Mouse (Mus musculus): ENCODE results near the gene Myo1e. TPM values are rescaled to one million over a fixed set of nuclear protein-coding genes. Genes with fewer than 3 reads are reported as not detected.

Gene Myo1e
- total and polyA plus RNA-seq, 3 experiments, result 0.14 to 0.49 TPM; not detected in 1

GRCm38 (mm10) chr9:70382091-70382490 is 174.9 kb downstream of the Myo1e start:
- no peak for TF ChIP-seq POLR2AphosphoS5 (IDR thresholded peaks at IDR 0.05; ENCODE audit: insufficient replicate concordance, low read depth, low read length)
- no peak for TF ChIP-seq GATA1 (IDR thresholded peaks at IDR 0.05; ENCODE audit: borderline replicate concordance, low read length)
- no peak for TF ChIP-seq GATA2 (IDR thresholded peaks at IDR 0.05; ENCODE audit: borderline replicate concordance, low read depth, low read length)
- TF ChIP-seq TAL1 (conservative IDR thresholded peaks at IDR 0.05; ENCODE audit: low read depth, low read length), result no peak
- TF ChIP-seq CTCF (IDR thresholded peaks at IDR 0.05; ENCODE audit: low read depth, low read length), result no peak
- H3K9me3 ChIP-seq (replicated peaks), result no peaks in the 10 kb centered on the region
- ATAC-seq (ENCODE audit: extremely low read depth, insufficient number of reproducible peaks, low FRiP score, poor library complexity, severe bottlenecking) (no peak), DNase-seq (ENCODE audit: low spot score) (no peak)
- H3K4me1 ChIP-seq (ENCODE audit: insufficient read depth, low read depth, low read length), result peaks cover 12% of the 10 kb centered on the region
- peaks cover 18% of the 10 kb centered on the region for H3K27me3 ChIP-seq (ENCODE audit: insufficient read depth, low read length)
- no peak overlapping the region for H3K4me3 ChIP-seq (ENCODE audit: low read depth, low read length)
- H3K36me3 ChIP-seq (replicated peaks), result no peaks in the 10 kb centered on the region

- Histone ChIP-seq H3K9me3 (replicated peaks) (no peaks in the 10 kb centered on the region), H3K4me1 (ENCODE audit: insufficient read depth, low read depth, low read length) (peaks cover 12% of the 10 kb centered on the region), H3K27me3 (ENCODE audit: insufficient read depth, low read length) (peaks cover 13% of the 10 kb centered on the region; the same call in 1 of the 2 replicates), H3K36me3 (replicated peaks) (no peaks in the 10 kb centered on the region), H3K4me3 (ENCODE audit: low read depth, low read length) (no peak overlapping the region)
- TF ChIP-seq GATA2 (IDR thresholded peaks at IDR 0.05; ENCODE audit: borderline replicate concordance, low read depth, low read length), result no peak
- no peak for TF ChIP-seq CTCF (IDR thresholded peaks at IDR 0.05; ENCODE audit: low read depth, low read length)
- no peak for TF ChIP-seq POLR2AphosphoS5 (IDR thresholded peaks at IDR 0.05; ENCODE audit: insufficient replicate concordance, low read depth, low read length)
- TF ChIP-seq TAL1 (conservative IDR thresholded peaks at IDR 0.05; ENCODE audit: low read depth, low read length), result no peak
- no peak for TF ChIP-seq GATA1 (IDR thresholded peaks at IDR 0.05; ENCODE audit: borderline replicate concordance, low read length)
- DNase-seq (ENCODE audit: low spot score), result no peak
- ATAC-seq (ENCODE audit: extremely low read depth, insufficient number of reproducible peaks, low FRiP score, poor library complexity, severe bottlenecking), result no peak
Observed at GRCm38 (mm10) chr9:70383750-70384149, 176.6 kb downstream of the Myo1e start.

DNA sequence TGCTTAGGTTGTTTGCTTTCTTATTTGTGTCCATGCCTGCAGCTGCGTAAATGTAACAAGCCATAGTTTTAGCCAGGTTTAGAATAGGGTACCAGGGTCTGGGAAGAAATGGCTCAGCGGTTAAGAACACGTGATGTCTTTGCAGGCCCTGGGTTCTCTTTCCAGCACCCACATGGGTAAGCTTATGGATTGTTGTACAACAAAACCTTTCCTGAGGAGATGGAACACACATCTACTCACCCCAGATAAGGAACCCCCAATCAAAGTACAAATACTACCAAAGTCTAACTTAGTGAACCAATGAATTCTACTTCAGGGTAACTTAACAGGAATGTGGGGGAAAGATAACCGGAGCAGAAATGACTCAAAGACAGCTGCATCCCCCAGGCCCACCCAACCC is 177.3 kb downstream of the Myo1e start:
- no peaks in the 10 kb centered on the region for H3K9me3 ChIP-seq (replicated peaks)
- H3K4me1 ChIP-seq (ENCODE audit: insufficient read depth, low read depth, low read length), result peaks cover 12% of the 10 kb centered on the region
- DNase-seq (ENCODE audit: low spot score) (no peak), ATAC-seq (ENCODE audit: extremely low read depth, insufficient number of reproducible peaks, low FRiP score, poor library complexity, severe bottlenecking) (no peak)
- H3K36me3 ChIP-seq (replicated peaks), result no peaks in the 10 kb centered on the region
- TF ChIP-seq TAL1 (conservative IDR thresholded peaks at IDR 0.05; ENCODE audit: low read depth, low read length) (no peak), CTCF (IDR thresholded peaks at IDR 0.05; ENCODE audit: low read depth, low read length) (no peak), GATA2 (IDR thresholded peaks at IDR 0.05; ENCODE audit: borderline replicate concordance, low read depth, low read length) (no peak), GATA1 (IDR thresholded peaks at IDR 0.05; ENCODE audit: borderline replicate concordance, low read length) (no peak), POLR2AphosphoS5 (IDR thresholded peaks at IDR 0.05; ENCODE audit: insufficient replicate concordance, low read depth, low read length) (no peak)
- no peak overlapping the region for H3K4me3 ChIP-seq (ENCODE audit: low read depth, low read length)
- peaks cover 14% of the 10 kb centered on the region for H3K27me3 ChIP-seq (ENCODE audit: insufficient read depth, low read length)

DNA sequence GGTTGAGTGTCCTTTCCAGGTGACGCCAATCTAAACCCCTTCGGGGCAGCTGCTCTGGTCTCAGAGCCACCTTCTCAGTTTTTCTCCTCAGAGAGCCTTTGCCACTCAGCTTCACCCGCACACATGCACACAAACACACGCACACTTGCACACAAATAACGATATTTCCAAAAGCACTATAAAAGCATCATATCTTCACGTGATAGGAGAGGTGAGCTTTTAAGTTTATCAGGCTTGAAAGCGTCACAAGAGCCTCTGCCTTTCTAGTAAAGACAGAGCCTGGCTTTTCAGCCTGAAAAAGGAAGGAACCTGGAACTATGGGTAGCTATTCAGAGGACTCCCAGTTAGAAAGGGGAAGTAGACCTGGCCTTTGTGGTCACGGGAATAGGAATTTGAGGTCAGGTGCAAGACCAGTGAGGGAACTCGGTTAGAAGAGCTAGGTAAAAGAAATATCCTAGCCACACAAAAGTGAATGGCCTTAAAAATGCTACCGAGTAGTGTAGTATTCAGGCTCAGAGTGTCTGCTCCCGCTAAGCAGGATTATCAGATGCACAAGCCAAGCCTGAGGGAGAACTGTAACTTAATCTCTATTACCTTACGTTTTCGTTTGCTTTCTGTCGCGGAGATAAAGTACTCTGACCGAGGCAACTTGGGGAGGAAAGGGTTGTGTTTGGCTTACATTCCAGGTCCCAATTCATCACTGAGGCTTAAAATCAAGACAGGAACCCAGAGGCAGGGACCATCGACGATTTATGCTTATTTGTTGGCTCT is 178.0 kb downstream of the Myo1e start:
- TF ChIP-seq GATA1 (IDR thresholded peaks at IDR 0.05; ENCODE audit: borderline replicate concordance, low read length), result no peak
- TF ChIP-seq GATA2 (IDR thresholded peaks at IDR 0.05; ENCODE audit: borderline replicate concordance, low read depth, low read length), result no peak
- TF ChIP-seq POLR2AphosphoS5 (IDR thresholded peaks at IDR 0.05; ENCODE audit: insufficient replicate concordance, low read depth, low read length), result no peak
- no peak for TF ChIP-seq CTCF (IDR thresholded peaks at IDR 0.05; ENCODE audit: low read depth, low read length)
- no peak for TF ChIP-seq TAL1 (conservative IDR thresholded peaks at IDR 0.05; ENCODE audit: low read depth, low read length)
- Histone ChIP-seq H3K9me3 (replicated peaks) (no peaks in the 10 kb centered on the region), H3K4me3 (ENCODE audit: low read depth, low read length) (no peak overlapping the region), H3K27me3 (ENCODE audit: insufficient read depth, low read length) (peaks cover 18% of the 10 kb centered on the region), H3K4me1 (ENCODE audit: insufficient read depth, low read depth, low read length) (peaks cover 12% of the 10 kb centered on the region), H3K36me3 (replicated peaks) (no peaks in the 10 kb centered on the region)
- ATAC-seq (ENCODE audit: extremely low read depth, insufficient number of reproducible peaks, low FRiP score, poor library complexity, severe bottlenecking) (no peak), DNase-seq (ENCODE audit: low spot score) (no peak)

GRCm38 (mm10) chr9:70387410-70388119 is 180.4 kb downstream of the Myo1e start:
- Histone ChIP-seq H3K36me3 (replicated peaks) (no peaks in the 10 kb centered on the region), H3K4me3 (ENCODE audit: low read depth, low read length) (no peak overlapping the region), H3K4me1 (ENCODE audit: insufficient read depth, low read depth, low read length) (peaks cover 17% of the 10 kb centered on the region), H3K9me3 (replicated peaks) (no peaks in the 10 kb centered on the region), H3K27me3 (ENCODE audit: insufficient read depth, low read length) (peaks cover 20% of the 10 kb centered on the region)
- TF ChIP-seq TAL1 (conservative IDR thresholded peaks at IDR 0.05; ENCODE audit: low read depth, low read length) (no peak), GATA1 (IDR thresholded peaks at IDR 0.05; ENCODE audit: borderline replicate concordance, low read length) (no peak), CTCF (IDR thresholded peaks at IDR 0.05; ENCODE audit: low read depth, low read length) (no peak), GATA2 (IDR thresholded peaks at IDR 0.05; ENCODE audit: borderline replicate concordance, low read depth, low read length) (no peak), POLR2AphosphoS5 (IDR thresholded peaks at IDR 0.05; ENCODE audit: insufficient replicate concordance, low read depth, low read length) (no peak)
- no peak for DNase-seq (ENCODE audit: low spot score)
- no peak for ATAC-seq (ENCODE audit: extremely low read depth, insufficient number of reproducible peaks, low FRiP score, poor library complexity, severe bottlenecking)

DNA sequence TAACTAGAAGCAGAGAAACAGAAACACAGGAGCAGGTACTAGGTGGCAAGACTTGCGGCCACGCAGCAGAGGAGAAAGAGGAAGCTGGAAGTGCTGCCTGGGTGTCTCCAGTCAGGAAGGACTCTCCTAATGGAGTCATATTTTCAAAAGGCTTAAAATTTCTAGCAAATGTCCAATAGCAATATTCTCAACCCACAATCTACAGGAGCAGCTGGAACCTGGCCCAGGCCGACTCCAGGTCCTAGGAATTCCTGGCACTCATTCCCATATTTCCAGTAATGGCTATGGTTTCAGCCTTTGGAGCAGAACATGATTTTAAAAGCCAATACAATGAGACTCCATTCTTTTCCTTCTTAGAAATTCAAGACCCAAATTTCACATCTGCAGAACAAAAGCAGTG is 182.4 kb downstream of the Myo1e start:
- Histone ChIP-seq H3K4me3 (ENCODE audit: low read depth, low read length) (no peak overlapping the region), H3K9me3 (replicated peaks) (no peaks in the 10 kb centered on the region), H3K4me1 (ENCODE audit: insufficient read depth, low read depth, low read length) (peaks cover 21% of the 10 kb centered on the region), H3K36me3 (replicated peaks) (no peaks in the 10 kb centered on the region), H3K27me3 (ENCODE audit: insufficient read depth, low read length) (peaks cover 27% of the 10 kb centered on the region)
- TF ChIP-seq CTCF (IDR thresholded peaks at IDR 0.05; ENCODE audit: low read depth, low read length) (no peak), GATA2 (IDR thresholded peaks at IDR 0.05; ENCODE audit: borderline replicate concordance, low read depth, low read length) (no peak), POLR2AphosphoS5 (IDR thresholded peaks at IDR 0.05; ENCODE audit: insufficient replicate concordance, low read depth, low read length) (no peak), GATA1 (IDR thresholded peaks at IDR 0.05; ENCODE audit: borderline replicate concordance, low read length) (no peak), TAL1 (conservative IDR thresholded peaks at IDR 0.05; ENCODE audit: low read depth, low read length) (no peak)
- no peak for DNase-seq (ENCODE audit: low spot score)
- ATAC-seq (ENCODE audit: extremely low read depth, insufficient number of reproducible peaks, low FRiP score, poor library complexity, severe bottlenecking), result no peak

All from G1E (cell line).